Mouse (Mus musculus): ENCODE results near the gene Rbp4.

GRCm38 (mm10) chr19:38126656-38127055, 1.6 kb upstream of the Rbp4 start:
- TF ChIP-seq SRF (IDR thresholded peaks at IDR 0.05; ENCODE audit: control insufficient read depth, insufficient read length, low read depth) = no peak
- no peak for TF ChIP-seq POLR2A (IDR thresholded peaks at IDR 0.05; ENCODE audit: insufficient read length, low read depth)
- TF ChIP-seq MAX (IDR thresholded peaks at IDR 0.05; ENCODE audit: low read depth) = no peak
- no peak for TF ChIP-seq CEBPB (IDR thresholded peaks at IDR 0.05; ENCODE audit: insufficient read depth, poor library complexity, severe bottlenecking)
- TF ChIP-seq MYOG (IDR thresholded peaks at IDR 0.05; ENCODE audit: control insufficient read depth in 1 of 3, insufficient read depth in 1 of 3, insufficient read length in 2 of 3, low read depth in 2 of 3) = no peak

Measured in myocyte (in vitro differentiated cells).